Mouse (Mus musculus): Measurements from ENCODE around the gene Slc17a6.

GRCm38 (mm10) chr7:51627001-51627631, 5.3 kb downstream of the Slc17a6 start:
- TF ChIP-seq POLR2A (IDR thresholded peaks at IDR 0.05; ENCODE audit: control insufficient read depth, low read depth, low read length) = no peak
- TF ChIP-seq CTCF (IDR thresholded peaks at IDR 0.05; ENCODE audit: control insufficient read depth, insufficient read depth, insufficient replicate concordance, low read depth, low read length) = no peak

All from testis, adult 2 months (tissue).